Mouse (Mus musculus) kidney, adult 8-10 months (tissue): Measurements from ENCODE around the gene Notch2.
"Not testable (repeated sequence)": the region's sequence is repeated elsewhere in the genome, so short reads cannot be mapped to it uniquely, and the experiment has no call there.

Experiments
- DNase-seq, 2 experiments: peaks; one replicate each; pipeline ENCODE4 v3.0.0; 2022

Gene Notch2

DNA sequence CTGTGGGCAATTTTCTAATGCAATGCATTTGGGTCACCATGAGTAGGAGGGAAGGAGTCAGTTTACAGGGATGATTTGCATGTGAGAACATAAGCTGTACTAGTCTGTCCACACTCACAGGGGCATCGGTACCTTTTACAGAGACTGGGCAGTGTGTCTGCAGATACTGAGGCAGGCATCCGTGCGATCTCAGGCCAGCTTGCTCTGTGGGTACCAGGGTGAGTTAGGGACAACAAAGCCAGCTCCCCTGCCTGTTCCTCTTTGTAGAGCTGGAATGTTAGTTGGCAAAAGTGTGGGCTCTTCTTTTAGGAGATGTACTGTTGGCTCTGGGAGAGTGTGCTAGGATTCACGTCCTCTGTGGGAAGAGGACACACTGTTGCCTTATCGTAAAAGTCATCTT is 19.6 kb downstream of the Notch2 start:
- DNase-seq: no peak

GRCm38 (mm10) chr3:98034622-98035593 is 21.6 kb downstream of the Notch2 start:
- DNase-seq: no peak

DNA sequence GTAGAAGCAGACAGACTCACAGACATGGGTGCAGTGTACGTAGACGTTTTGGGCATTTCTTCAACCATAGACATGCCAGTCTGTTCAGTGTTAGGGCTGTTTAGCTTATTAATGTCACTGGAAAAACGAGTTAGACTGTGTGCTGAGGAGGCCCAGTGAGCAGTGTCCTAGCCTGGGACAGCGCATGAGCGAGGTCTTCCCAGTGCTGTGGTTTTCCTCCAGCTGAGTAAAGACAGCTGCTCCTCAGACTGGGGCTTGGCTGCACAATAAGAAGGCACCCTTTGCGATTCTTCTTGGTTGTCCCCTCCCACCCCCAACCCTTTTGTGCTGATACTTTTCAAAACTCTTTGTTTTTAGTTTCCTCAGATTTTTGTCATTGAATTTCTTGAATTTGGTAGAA is 22.8 kb downstream of the Notch2 start:
- no peak for DNase-seq

GRCm38 (mm10) chr3:98037151-98037550 is 23.8 kb downstream of the Notch2 start:
- DNase-seq: no peak

- no peak for DNase-seq
Measured at GRCm38 (mm10) chr3:98038658-98039057, 25.3 kb downstream of the Notch2 start.

DNA sequence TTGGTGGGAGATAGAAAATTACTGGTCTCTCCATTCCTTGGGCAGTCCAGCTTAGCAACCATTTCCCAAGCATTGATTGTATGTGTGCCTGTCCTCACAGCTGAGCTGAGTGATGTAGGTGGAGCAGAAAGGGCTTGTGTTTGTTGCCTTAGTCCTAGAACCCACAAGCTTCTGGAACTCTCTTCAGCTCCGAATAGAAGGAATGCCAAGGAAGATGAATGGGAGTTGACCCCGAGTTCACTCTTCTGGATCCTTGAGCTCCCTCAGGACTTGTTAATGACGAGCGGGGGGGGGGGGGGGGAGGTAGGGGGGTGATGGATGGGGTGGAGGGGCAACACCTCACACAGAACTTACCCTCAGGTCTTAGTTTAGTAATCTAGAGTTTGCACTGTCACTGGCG is 25.9 kb downstream of the Notch2 start:
- DNase-seq: no peak

GRCm38 (mm10) chr3:98039666-98040456 is 26.5 kb downstream of the Notch2 start:
- DNase-seq: no peak

GRCm38 (mm10) chr3:98040836-98041235 is 27.5 kb downstream of the Notch2 start:
- DNase-seq: no peak

DNA sequence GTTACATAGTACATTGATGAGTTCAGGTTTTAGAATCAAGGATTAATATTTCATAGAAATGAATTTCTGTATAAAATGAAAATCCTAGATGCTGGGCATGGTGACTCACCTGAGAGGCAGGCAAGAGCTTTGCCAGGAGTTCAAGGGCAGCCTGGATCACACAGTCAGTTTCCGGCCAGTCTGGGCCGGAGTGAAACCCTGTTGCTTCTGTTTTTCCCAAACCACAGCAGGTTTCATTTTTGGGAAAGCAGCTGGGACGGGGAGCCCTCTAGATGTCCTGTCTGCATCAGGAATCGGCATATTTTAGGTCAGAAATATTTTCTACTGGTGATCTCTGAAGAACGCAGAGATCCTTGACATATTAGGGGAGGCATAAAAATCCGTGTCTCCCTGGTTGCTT is 29.0 kb downstream of the Notch2 start:
- DNase-seq: no peak

DNA sequence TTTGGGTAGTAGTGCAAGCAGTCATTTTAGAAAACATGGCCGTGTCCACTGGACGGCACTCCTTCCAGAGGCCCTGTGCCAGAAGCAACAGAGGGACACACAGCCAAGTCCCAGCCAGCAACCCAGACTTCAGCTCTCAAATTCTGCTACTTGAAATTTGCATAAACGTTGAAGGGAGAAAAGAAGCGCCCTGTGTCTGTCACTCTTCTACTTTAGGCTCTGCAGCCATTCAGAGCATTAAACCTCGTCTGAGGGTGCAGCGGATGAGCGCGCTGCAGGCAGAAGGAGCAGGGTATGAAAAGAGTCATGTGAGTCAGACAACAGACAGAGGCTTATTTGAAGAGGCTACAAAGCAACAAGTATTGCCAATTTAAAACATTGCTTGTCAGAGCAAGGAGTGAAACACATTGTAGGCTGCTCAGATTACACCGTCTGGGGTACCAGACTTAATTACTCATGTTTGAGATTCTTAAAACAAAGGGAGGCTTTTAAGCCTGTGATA is 29.7 kb downstream of the Notch2 start:
- DNase-seq: peak in 1 of 2 experiments; percentile 49

GRCm38 (mm10) chr3:98043669-98044068 is 30.3 kb downstream of the Notch2 start:
- no peak for DNase-seq

DNA sequence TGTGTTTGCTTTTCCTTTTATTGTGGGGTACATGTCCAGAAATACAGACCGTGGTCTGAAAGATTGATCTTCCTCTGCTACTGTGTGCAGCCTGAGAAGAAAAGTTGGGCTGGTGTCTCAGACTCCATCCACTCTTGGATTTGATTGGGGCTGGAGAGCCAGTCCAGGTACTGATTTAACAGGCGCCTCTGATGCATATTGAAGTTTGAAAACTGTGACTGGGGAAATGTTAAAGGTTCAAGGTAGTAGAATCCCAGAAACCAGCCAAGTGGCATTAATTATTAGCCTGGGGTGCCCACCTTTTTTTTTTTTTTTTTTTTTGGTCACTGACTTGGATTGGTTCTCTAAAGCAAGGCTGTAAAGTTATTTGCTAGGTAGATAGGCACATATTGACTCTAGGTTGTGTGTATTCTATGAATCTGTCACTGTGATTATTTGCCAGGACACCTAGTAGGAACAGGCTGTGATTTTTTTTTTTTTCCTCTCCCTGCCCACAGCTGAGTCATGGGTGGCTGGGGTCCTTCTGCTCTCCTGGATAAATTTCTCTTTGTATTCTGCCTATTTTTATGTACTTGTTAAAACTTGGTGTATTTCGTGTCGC is 31.5 kb downstream of the Notch2 start:
- DNase-seq: peak; percentile 55 to 76

DNA sequence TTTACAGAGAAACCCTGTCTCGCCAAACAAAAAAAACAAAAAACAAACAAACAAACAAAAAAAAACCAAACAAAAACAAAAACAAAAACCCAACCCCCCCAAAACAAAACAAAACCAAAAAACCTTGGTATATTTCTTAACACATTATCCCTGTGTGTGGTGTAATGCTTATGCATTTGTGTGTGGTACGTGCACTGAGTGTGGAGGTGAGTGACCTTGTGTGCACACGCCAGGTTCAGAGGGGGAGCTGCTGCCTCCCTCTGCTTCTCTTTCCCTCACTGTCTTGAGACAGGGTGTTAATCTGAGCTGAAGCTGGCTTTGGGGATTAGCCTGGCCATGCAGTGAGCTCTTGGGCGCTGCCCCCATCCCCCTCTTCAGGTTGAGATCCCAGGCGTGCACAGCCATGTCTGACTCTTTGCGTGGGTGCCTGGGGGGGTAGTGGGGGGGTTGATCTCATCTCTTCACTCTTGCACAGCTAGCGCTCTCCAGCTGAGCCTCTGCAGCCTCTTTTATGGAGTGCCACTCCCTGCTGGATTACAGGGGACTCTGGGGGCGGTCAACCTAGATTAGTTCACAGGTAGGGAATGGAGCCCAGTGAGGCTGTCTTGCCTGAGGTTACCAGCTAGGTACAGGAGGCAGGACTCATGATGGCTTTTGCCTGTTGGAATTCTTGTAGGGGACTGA is 32.3 kb downstream of the Notch2 start:
- no peak for DNase-seq

DNA sequence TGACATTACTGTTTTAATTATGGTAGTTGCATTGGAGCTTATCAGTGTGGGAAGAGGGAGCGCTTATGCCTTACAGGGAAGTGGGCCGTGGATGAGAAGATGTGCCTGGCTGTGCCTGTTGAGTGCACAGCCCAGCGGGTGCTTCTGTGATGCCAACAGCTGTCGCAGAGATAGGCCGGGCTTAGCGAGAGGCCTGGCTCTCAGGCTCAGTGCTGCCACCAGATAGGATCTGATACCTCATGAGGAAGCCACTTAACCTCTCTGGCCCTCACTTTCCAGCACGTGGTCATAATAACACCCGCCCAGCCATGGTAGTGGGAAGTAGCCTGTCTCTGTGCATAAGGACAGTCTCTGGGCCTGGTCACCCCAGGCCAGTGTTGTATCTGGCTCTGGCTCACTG is 33.0 kb downstream of the Notch2 start:
- DNase-seq: no peak

DNA sequence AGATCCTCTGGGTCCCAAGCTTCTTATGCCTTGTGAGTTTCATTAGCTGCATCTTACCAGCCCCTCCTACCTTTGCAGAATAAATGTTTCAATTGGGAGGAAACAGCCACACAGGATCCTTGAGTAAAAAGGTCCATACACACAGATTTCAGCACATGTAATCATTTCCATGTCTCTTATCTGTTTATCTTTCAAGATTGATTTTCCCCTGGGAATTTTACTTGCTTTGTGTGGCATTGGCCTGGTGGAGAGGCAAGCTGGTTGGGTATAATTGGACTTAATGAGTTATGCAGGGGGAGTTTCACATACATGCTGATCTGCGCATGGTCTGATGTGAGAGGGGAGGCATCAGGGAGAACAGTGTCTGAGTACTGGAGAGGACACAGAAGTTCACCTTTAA is 36.3 kb downstream of the Notch2 start:
- DNase-seq: no peak

DNA sequence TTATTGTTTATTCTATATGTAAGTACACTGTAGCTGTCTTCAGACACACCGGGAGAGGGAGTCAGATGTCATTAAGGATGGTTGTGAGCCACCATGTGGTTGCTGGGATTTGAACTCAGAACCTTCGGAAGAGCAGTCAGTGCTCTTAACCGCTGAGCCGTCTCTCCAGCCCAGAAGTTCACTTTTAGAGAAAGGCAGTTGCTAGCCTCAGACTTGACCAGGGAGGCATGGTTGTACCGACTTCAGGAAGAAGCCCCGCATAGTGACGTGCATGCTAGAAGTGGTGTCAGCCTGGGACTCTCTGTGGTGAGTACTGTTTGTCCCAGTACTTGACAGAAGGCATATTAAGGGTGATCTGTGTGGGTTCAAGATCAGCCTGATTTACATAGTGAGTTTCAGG is 36.8 kb downstream of the Notch2 start:
- not testable (repeated sequence) for DNase-seq

- DNase-seq: no peak
Measured at GRCm38 (mm10) chr3:98050492-98051406, 37.4 kb downstream of the Notch2 start.

GRCm38 (mm10) chr3:98051407-98051968 is 38.2 kb downstream of the Notch2 start:
- no peak for DNase-seq

- peak; percentile 52 to 59 for DNase-seq
Measured at GRCm38 (mm10) chr3:98052507-98053430, 39.4 kb downstream of the Notch2 start.

- DNase-seq: no peak
Measured at GRCm38 (mm10) chr3:98053817-98054216, 40.5 kb downstream of the Notch2 start.
